Comparison of ENCODE assay signal across 10 mouse cellular contexts in the genomic region with DNA sequence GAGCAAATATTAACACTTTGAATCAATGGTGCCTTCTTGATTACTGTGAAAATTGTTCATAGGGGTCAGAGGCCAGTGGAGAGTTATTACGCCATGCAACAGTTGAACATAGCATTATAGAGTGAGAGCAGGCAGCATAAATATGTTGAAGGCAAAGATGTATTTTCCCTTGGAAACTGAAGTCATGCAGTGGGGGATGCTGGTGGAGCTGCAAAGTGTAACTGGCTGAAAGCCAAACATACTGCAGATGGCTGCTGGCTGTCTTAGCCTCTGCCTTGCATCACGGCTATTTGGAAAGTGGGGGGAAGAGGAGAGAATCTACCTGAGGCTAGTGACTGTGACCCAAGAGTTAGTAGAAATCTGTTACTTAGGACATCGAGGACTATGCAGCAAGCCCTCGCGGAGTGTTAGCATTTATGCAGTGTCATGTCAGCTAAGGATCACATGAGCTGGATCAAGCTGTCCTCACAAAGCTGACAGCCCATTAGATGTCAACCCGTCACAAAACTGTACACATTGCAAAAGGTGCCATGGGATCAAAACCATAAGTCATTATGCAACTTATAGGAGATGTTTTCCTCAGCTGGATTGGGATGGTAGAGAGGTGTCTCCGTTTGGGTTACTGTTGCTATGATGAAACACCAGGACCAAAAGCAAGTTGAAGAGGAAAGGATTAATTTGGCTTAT.
DNase-seq lines count a peak whose midpoint lies in the region; ATAC-seq lines count a peak whose summit lies in the region.
"Had no signal": no experiment of that assay in that cellular context is flagged by ENCODE, and none has a peak within 500 bp of the region (broad histone marks: within the 10 kb centered on the region; RNA-seq: fewer than 3 reads in every experiment).

No protein-coding gene starts in this region.

- ATAC-seq in erythroblast, adult 5-6 weeks (replicated peaks; ENCODE audit: low FRiP score, poor library complexity, severe bottlenecking): no peak

- intact Hi-C loops in left cerebral cortex, postnatal 25 days (cut with DNase I): no loop called here
- intact Hi-C loops in left cerebral cortex, postnatal 4 days (cut with DNase I): no loop called here

- peak; percentile 16 to 57 for DNase-seq in frontal cortex, adult 2 months (ENCODE audit: extremely low spot score in 1 of 2, low spot score in 1 of 2)
- no peak for DNase-seq in frontal cortex, postnatal 14 days (ENCODE audit: low spot score in 2 of 2)
- DNase-seq in left cerebral cortex, postnatal 25 days (ENCODE audit: low spot score in 2 of 2): peak; percentile 35 to 53
- no peak for DNase-seq in left cerebral cortex, postnatal 4 days
- peak; percentile 20 to 36 for DNase-seq in right cerebral cortex, adult 2 months (ENCODE audit: low spot score in 2 of 2)
- DNase-seq in right cerebral cortex, postnatal 14 days: no peak
- DNase-seq: cerebellum, adult 9-11 months; gastrocnemius, postnatal 25 days; liver, embryonic 13.5 days had no signal

Comparison
In these comparisons a context has a peak if more than half of its experiments do, and no peak if none do; other contexts are left out.
1. DNase-seq: peak in frontal cortex, adult 2 months (2 of 2), left cerebral cortex, postnatal 25 days (2 of 2) and right cerebral cortex, adult 2 months (2 of 2); none in frontal cortex, postnatal 14 days (0 of 2), left cerebral cortex, postnatal 4 days (single experiment) and right cerebral cortex, postnatal 14 days (single experiment).